Mouse (Mus musculus) heart, embryonic 11.5 days (tissue): ENCODE data around the gene Chic2. TPM values are rescaled to one million over a fixed set of nuclear protein-coding genes. Genes with fewer than 3 reads are reported as not detected.

ENCODE experiments used
- ATAC-seq: fragments of 200-750 bp; cut with Nextera tagmentation; replicated peaks from 2 replicates; pipeline ENCODE4 v1.8.0; 2017; ENCODE audit warnings: moderate library complexity; ENCODE audit not compliant: insufficient number of reproducible peaks, low FRiP score, low TSS enrichment
- H3K27ac ChIP-seq: fragments of 300-500 bp; sonication (generic); 2 replicates; pipeline ENCODE4 v1.5.1; 2014; ENCODE audit warnings: mild to moderate bottlenecking, low read depth, low read length
- H3K27me3 ChIP-seq: fragments of 300-500 bp; sonication (generic); 2 replicates; pipeline ENCODE4 v1.6.1; 2014; ENCODE audit warnings: mild to moderate bottlenecking, low read length, mixed read lengths; ENCODE audit not compliant: control insufficient read depth, insufficient read depth
- H3K36me3 ChIP-seq: fragments of 300-500 bp; sonication (generic); 2 replicates; pipeline ENCODE4 v1.6.1; 2014; ENCODE audit warnings: mild to moderate bottlenecking, low read length, moderate library complexity, mixed read lengths; ENCODE audit not compliant: control insufficient read depth, insufficient read depth
- H3K4me1 ChIP-seq: fragments of 300-500 bp; sonication (generic); 2 replicates; pipeline ENCODE4 v1.6.1; 2014; ENCODE audit warnings: low read length; ENCODE audit not compliant: control insufficient read depth, insufficient read depth
- H3K4me2 ChIP-seq: fragments of 300-500 bp; sonication (generic); 2 replicates; pipeline ENCODE4 v1.6.1; 2014; ENCODE audit warnings: mild to moderate bottlenecking, moderate library complexity
- H3K4me3 ChIP-seq: fragments of 300-500 bp; sonication (generic); 2 replicates; pipeline ENCODE4 v1.5.1; 2014; ENCODE audit warnings: low read depth, low read length
- H3K9ac ChIP-seq: fragments of 300-500 bp; sonication (generic); 2 replicates; pipeline ENCODE4 v1.6.1; 2014; ENCODE audit warnings: mild to moderate bottlenecking, low read depth, low read length, moderate library complexity
- H3K9me3 ChIP-seq: fragments of 300-500 bp; sonication (generic); replicated peaks from 2 replicates; pipeline ENCODE4 v1.6.1; 2016; ENCODE audit warnings: low read length; ENCODE audit not compliant: control insufficient read depth
- WGBS: fragments of 180-500 bp; shearing (Covaris S2); extraction: QIAGEN DNeasy Blood & Tissue Kit; methylation state at CpG from one replicate; pipeline ENCODE4 v1.1.7; 2014; ENCODE audit not compliant: insufficient replicate concordance; 5-methylcytosine and 5-hydroxymethylcytosine counted together
- polyA plus RNA-seq: library from polyadenylated mRNA; unstranded; fragments of >200 nt; fragmentation: Nextera tagmentation; extraction: Ambion mirVana; gene quantifications from 2 replicates; pipeline ENCODE4 v1.2.1, GENCODE M21; 2014

The Chic2 gene
- polyA plus RNA-seq, 1 experiment from 2014 or later: 28.7 TPM

DNA sequence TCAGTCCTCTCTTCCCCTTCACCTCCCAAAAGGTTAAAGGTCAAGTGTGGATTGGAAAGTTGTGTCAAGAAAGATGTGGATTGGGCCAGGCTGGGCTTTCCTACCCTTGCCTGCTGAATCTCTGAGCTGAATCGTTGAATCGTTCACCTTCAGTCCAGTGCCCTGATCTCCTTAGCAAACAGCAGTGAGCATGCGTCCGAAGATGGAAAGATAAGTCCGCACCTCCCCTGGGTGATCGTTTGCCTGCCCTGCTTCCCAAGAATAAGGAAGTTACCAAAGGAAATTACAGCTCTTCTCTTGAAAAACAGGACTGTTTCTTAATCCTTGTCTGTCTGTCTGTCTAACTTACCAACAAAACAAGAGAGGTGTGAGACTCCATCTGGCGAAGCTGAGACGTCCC, 96.1 kb downstream of the Chic2 start:
- Histone ChIP-seq H3K36me3 (no peaks in the 10 kb centered on the region), H3K4me2 (no peak overlapping the region), H3K27me3 (peaks cover 9% of the 10 kb centered on the region), H3K4me1 (peaks cover 11% of the 10 kb centered on the region), H3K9ac (no peak overlapping the region), H3K4me3 (no peak overlapping the region), H3K9me3 (no peaks in the 10 kb centered on the region), H3K27ac (no peak overlapping the region)
- 41% methylated on average over 8 of the region's 8 CpGs for WGBS
- ATAC-seq: no peak

Other genes starting within 250 kb of the Chic2 start
- gene Gsx2, start 30.8 kb upstream of the Chic2 start, polyA plus RNA-seq: not detected in 2 replicates
- gene Pdgfra, start 107.5 kb upstream of the Chic2 start, polyA plus RNA-seq: 28.0 and 37.4 TPM in 2 replicates